Mouse (Mus musculus): ENCODE measurements around the gene Gm10837.

DNA sequence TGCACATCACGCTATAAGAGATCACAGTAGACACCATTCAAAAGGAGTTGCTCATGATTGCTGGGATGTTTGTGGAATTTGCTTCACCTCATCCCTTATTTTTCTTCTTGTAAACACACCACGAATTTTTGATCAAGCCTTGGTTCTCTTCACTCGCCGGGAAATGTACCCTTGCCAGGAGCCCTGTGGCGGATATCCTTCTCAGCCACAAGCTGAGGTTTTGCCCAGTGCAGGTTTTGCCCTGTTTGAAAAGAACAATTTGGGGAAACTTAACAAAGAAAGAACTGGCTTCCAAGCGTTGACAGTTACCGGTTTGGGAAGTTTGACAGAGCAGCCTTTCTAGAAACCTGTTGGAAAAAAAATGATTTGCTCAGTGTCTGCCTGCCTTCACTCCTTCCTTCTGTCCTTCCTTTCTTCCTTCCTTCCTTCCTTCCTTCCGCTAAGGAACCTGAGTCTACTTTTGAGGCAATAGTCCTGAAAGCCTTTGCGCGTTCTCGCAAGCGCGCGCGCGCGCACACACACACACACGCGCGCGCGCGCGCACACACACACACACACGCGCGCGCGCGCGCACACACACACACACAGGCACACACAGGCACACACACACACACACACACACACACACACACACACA is 18.8 kb upstream of the Gm10837 start:
- TF ChIP-seq CTCF (IDR thresholded peaks at IDR 0.05; ENCODE audit: extremely low read depth, insufficient read length, insufficient replicate concordance, low read depth, low read length) (no peak), POLR2A (IDR thresholded peaks at IDR 0.05; ENCODE audit: low read depth, low read length) (no peak)
